Mouse (Mus musculus) lung, embryonic 16.5 days (tissue): ENCODE measurements around the gene Mvb12b. TPM values are rescaled to one million over a fixed set of nuclear protein-coding genes. Genes with fewer than 3 reads are reported as not detected.
A peak's percentile ranks its signal among the peaks of the same experiment; 100 is the strongest.

Experiments
- ATAC-seq: fragments of 200-750 bp; cut with Nextera tagmentation; 2 replicates; pipeline ENCODE4 v1.8.0; 2017; ENCODE audit warnings: low read depth, mild to moderate bottlenecking, moderate library complexity
- H3K27ac ChIP-seq: fragments of 300-500 bp; sonication (generic); 2 replicates; pipeline ENCODE4 v1.5.1; 2014; ENCODE audit warnings: mild to moderate bottlenecking, control low read depth, low read length
- H3K27me3 ChIP-seq: fragments of 300-500 bp; sonication (generic); 2 replicates; pipeline ENCODE4 v1.6.1; 2014; ENCODE audit warnings: low read depth, low read length, mixed read lengths; ENCODE audit not compliant: control insufficient read depth, insufficient read depth
- H3K36me3 ChIP-seq: fragments of 300-500 bp; sonication (generic); 2 replicates; pipeline ENCODE4 v1.6.1; 2014; ENCODE audit warnings: low read length; ENCODE audit not compliant: control insufficient read depth, insufficient read depth
- H3K4me1 ChIP-seq: fragments of 300-500 bp; sonication (generic); replicated peaks from 2 replicates; pipeline ENCODE4 v1.6.1; 2014; ENCODE audit warnings: low read length, mixed read lengths; ENCODE audit not compliant: control insufficient read depth, insufficient read depth
- H3K4me2 ChIP-seq: fragments of 300-500 bp; sonication (generic); 2 replicates; pipeline ENCODE4 v1.6.1; 2014; ENCODE audit warnings: low read depth, low read length, control low read depth
- H3K4me3 ChIP-seq: fragments of 300-500 bp; sonication (generic); 2 replicates; pipeline ENCODE4 v1.5.1; 2014; ENCODE audit warnings: mild to moderate bottlenecking, low read length, control low read depth
- H3K9ac ChIP-seq: fragments of 300-500 bp; sonication (generic); 2 replicates; pipeline ENCODE4 v1.6.1; 2014; ENCODE audit warnings: low read length, control low read depth
- H3K9me3 ChIP-seq: fragments of 300-500 bp; sonication (generic); 2 replicates; pipeline ENCODE4 v1.6.1; 2016; ENCODE audit warnings: low read length; ENCODE audit not compliant: control insufficient read depth
- WGBS: fragments of 180-500 bp; shearing (Covaris S2); extraction: QIAGEN DNeasy Blood & Tissue Kit; methylation state at CpG from one replicate; pipeline ENCODE4 v1.1.7; 2014; 5-methylcytosine and 5-hydroxymethylcytosine counted together
- polyA plus RNA-seq: library from polyadenylated mRNA; unstranded; fragments of >200 nt; fragmentation: Nextera tagmentation; extraction: Ambion mirVana; gene quantifications from 2 replicates; pipeline ENCODE4 v1.2.1, GENCODE M21; 2015

Gene Mvb12b
- polyA plus RNA-seq, 1 experiment from 2014 or later = 21.6 TPM

GRCm38 (mm10) chr2:33700581-33701445, 186.9 kb downstream of the Mvb12b start:
- H3K27me3 ChIP-seq = peaks cover 3% of the 10 kb centered on the region; the same call in 1 of the 2 replicates
- WGBS = 44% methylated on average over 15 of the region's 15 CpGs

GRCm38 (mm10) chr2:33698898-33699297, 188.8 kb downstream of the Mvb12b start:
- Histone ChIP-seq H3K27ac (no peak overlapping the region), H3K4me2 (no peak overlapping the region), H3K9ac (no peak overlapping the region), H3K4me1 (no peaks in the 10 kb centered on the region), H3K36me3 (no peaks in the 10 kb centered on the region), H3K9me3 (no peaks in the 10 kb centered on the region), H3K4me3 (no peak overlapping the region), H3K27me3 (peaks cover 3% of the 10 kb centered on the region; the same call in 1 of the 2 replicates)
- no peak for ATAC-seq
- 57% methylated on average over 3 of the region's 3 CpGs for WGBS

More at GRCm38 (mm10) chr2:33700581-33701445, 186.9 kb downstream of the Mvb12b start:
- Histone ChIP-seq H3K9ac (no peak overlapping the region), H3K36me3 (no peaks in the 10 kb centered on the region), H3K9me3 (no peaks in the 10 kb centered on the region), H3K4me3 (no peak overlapping the region), H3K4me2 (no peak overlapping the region), H3K4me1 (no peaks in the 10 kb centered on the region), H3K27ac (no peak overlapping the region)
- no peak for ATAC-seq

GRCm38 (mm10) chr2:33696428-33696827, 191.3 kb downstream of the Mvb12b start:
- H3K9me3 ChIP-seq = no peaks in the 10 kb centered on the region
- no peak overlapping the region for H3K27ac ChIP-seq
- ATAC-seq = no peak
- H3K4me3 ChIP-seq = no peak overlapping the region
- H3K36me3 ChIP-seq = no peaks in the 10 kb centered on the region
- whole genome bisulfite sequencing = 52% methylated on average over 3 of the region's 3 CpGs
- H3K9ac ChIP-seq = no peak overlapping the region
- H3K27me3 ChIP-seq = peaks cover 3% of the 10 kb centered on the region; the same call in 1 of the 2 replicates
- no peak overlapping the region for H3K4me2 ChIP-seq
- no peaks in the 10 kb centered on the region for H3K4me1 ChIP-seq

GRCm38 (mm10) chr2:33693931-33694330, 193.8 kb downstream of the Mvb12b start:
- Histone ChIP-seq H3K36me3 (no peaks in the 10 kb centered on the region), H3K9me3 (no peaks in the 10 kb centered on the region), H3K27me3 (no peaks in the 10 kb centered on the region; the same call in 1 of the 2 replicates), H3K4me1 (no peaks in the 10 kb centered on the region), H3K4me3 (no peak overlapping the region), H3K27ac (no peak overlapping the region), H3K9ac (no peak overlapping the region), H3K4me2 (no peak overlapping the region)
- 50% methylated on average over 3 of the region's 3 CpGs for WGBS
- ATAC-seq = no peak

GRCm38 (mm10) chr2:33689880-33690462, 197.8 kb downstream of the Mvb12b start:
- 26% methylated on average over 9 of the region's 9 CpGs for WGBS
- Histone ChIP-seq H3K27me3 (no peaks in the 10 kb centered on the region; the same call in 1 of the 2 replicates), H3K9ac (no peak overlapping the region), H3K27ac (no peak overlapping the region), H3K4me1 (no peaks in the 10 kb centered on the region), H3K36me3 (no peaks in the 10 kb centered on the region), H3K4me2 (no peak overlapping the region), H3K9me3 (peaks cover 4% of the 10 kb centered on the region), H3K4me3 (no peak overlapping the region)
- no peak; the same call in 1 of the 2 replicates for ATAC-seq

GRCm38 (mm10) chr2:33689155-33689879, 198.4 kb downstream of the Mvb12b start:
- no peaks in the 10 kb centered on the region; the same call in 1 of the 2 replicates for H3K27me3 ChIP-seq
- H3K4me1 ChIP-seq = no peaks in the 10 kb centered on the region
- H3K4me2 ChIP-seq = no peak overlapping the region
- H3K9me3 ChIP-seq = peaks cover 4% of the 10 kb centered on the region
- peak; percentile 52; the same call in 1 of the 2 replicates for ATAC-seq
- no peak overlapping the region for H3K4me3 ChIP-seq
- H3K27ac ChIP-seq = no peak overlapping the region
- WGBS = 36% methylated on average over 23 of the region's 23 CpGs
- H3K9ac ChIP-seq = no peak overlapping the region
- H3K36me3 ChIP-seq = no peaks in the 10 kb centered on the region

GRCm38 (mm10) chr2:33683594-33683993, 204.2 kb downstream of the Mvb12b start:
- peaks cover 4% of the 10 kb centered on the region for H3K9me3 ChIP-seq
- H3K4me1 ChIP-seq = no peaks in the 10 kb centered on the region
- H3K4me3 ChIP-seq = no peak overlapping the region
- H3K9ac ChIP-seq = no peak overlapping the region
- WGBS = 55% methylated on average over 4 of the region's 4 CpGs
- no peaks in the 10 kb centered on the region for H3K36me3 ChIP-seq
- no peak for ATAC-seq
- H3K4me2 ChIP-seq = no peak overlapping the region
- no peak overlapping the region for H3K27ac ChIP-seq
- no peaks in the 10 kb centered on the region; the same call in 1 of the 2 replicates for H3K27me3 ChIP-seq

GRCm38 (mm10) chr2:33683095-33683494, 204.7 kb downstream of the Mvb12b start:
- Histone ChIP-seq H3K36me3 (no peaks in the 10 kb centered on the region), H3K4me3 (no peak overlapping the region), H3K9ac (no peak overlapping the region), H3K27me3 (no peaks in the 10 kb centered on the region), H3K9me3 (peaks cover 4% of the 10 kb centered on the region), H3K4me2 (no peak overlapping the region), H3K4me1 (no peaks in the 10 kb centered on the region), H3K27ac (no peak overlapping the region)
- 19% methylated on average over 6 of the region's 6 CpGs for WGBS
- no peak for ATAC-seq

- WGBS = 4% methylated on average over 4 of the region's 4 CpGs
- no peak for ATAC-seq
- Histone ChIP-seq H3K4me3 (no peak overlapping the region), H3K9me3 (peaks cover under 1% of the 10 kb centered on the region), H3K4me2 (no peak overlapping the region), H3K9ac (no peak overlapping the region), H3K27me3 (no peaks in the 10 kb centered on the region), H3K27ac (no peak overlapping the region), H3K4me1 (no peaks in the 10 kb centered on the region), H3K36me3 (no peaks in the 10 kb centered on the region)
These were observed 205.5 kb downstream of the Mvb12b start for GRCm38 (mm10) chr2:33682219-33682618.
